Mouse (Mus musculus) brown adipose tissue, adult 24 weeks (tissue): ENCODE measurements at regions not wholly inside any gene's neighbourhood (a gene's known extent, or its start where the extent isn't known, plus 50 kb on each side); places are given as distances from the start of the nearest gene placed in this dataset.

ENCODE experiments used
- H3K27ac ChIP-seq: fragments of 200-500 bp; replicated peaks from 2 replicates; pipeline ENCODE4 v1.5.1; 2012; ENCODE audit warnings: low read depth, mild to moderate bottlenecking, low read length
- H3K4me1 ChIP-seq: fragments of 200-500 bp; 2 replicates; pipeline ENCODE4 v1.6.1; 2012; ENCODE audit warnings: low read length, mixed read lengths; ENCODE audit not compliant: control insufficient read depth, insufficient read depth, insufficient read length
- H3K4me3 ChIP-seq: fragments of 200-500 bp; 2 replicates; pipeline ENCODE4 v1.5.1; 2012; ENCODE audit warnings: low read depth, mild to moderate bottlenecking, low read length, moderate library complexity; ENCODE audit not compliant: insufficient read depth

DNA sequence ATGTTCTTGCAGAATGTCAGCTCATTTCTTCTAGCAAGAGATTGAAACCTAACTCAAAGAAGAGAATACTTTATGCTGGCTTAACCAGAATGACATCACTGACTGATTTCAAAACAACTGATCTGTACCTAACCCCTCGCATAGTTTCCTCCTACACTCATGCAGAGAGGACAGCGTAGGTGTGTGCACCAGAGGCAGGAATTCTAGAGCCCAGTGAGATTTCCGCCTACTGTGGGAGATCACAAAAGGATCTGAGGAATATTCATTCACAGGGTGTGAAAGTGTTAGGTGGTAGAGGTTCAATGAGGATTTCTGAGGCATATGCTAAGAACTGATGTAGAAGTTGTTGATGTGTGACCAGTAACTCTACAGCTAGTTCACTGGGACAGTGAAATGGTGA, 132.5 kb upstream of the Irx5 start:
- no peak overlapping the region for H3K27ac ChIP-seq
- H3K4me3 ChIP-seq: no peak overlapping the region
- no peaks in the 10 kb centered on the region for H3K4me1 ChIP-seq

DNA sequence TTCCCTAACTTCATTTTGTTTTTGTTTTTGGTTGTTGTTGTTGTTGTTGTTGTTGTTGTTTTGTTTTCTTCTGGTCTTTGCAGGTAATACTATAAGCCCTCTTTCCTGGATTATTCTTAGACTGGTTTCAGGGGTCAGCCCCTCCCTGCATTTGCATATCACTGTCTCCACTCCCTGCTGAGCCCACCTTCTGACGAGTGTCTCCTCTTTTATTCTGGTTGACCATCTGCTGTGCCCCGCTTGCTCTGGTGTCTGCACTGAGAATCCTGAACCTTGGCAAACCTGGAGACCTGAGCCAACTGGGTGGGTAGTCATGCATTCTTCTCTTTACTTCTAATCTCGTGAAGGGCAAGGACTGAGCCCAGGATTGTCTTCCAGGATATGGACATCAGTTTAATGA, 134.4 kb upstream of the Irx5 start:
- no peak overlapping the region for H3K4me3 ChIP-seq
- H3K27ac ChIP-seq: no peak overlapping the region
- no peaks in the 10 kb centered on the region for H3K4me1 ChIP-seq

DNA sequence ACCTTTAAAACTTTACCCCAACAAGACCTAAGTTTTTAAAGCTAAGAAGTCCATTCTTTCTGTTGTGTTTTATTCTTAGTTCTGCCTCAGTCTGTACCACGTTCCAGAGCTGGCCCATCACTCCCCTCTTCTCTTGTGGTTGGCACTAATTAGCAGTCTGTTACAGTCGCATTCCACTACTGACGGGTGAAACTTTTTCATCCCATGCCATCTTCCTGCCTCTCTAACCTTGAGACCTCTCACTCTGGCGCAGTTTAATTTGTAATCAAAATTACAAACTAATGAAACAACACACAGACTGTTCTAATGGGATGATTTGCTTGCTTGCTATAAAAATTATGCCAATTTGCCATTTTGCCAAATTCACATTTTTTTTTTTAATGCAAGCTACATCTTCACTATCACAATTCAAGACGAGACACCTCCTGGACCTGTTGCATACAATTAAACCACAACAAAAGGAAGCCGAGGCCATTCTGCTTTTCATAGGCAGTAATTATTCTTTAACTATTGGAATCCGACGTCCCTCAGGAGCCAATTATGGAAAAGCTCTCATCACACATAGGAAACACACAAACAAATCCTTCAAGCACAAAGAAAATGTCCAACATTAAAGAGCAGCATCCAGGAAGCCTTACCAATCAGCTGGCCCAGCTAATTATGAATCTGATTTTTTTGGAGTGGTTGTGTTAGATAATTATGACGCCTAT, 138.1 kb upstream of the Irx5 start:
- H3K4me1 ChIP-seq: no peaks in the 10 kb centered on the region
- no peak overlapping the region for H3K27ac ChIP-seq
- no peak overlapping the region for H3K4me3 ChIP-seq

GRCm38 (mm10) chr8:92217521-92217920, 139.9 kb upstream of the Irx5 start:
- H3K4me3 ChIP-seq: no peak overlapping the region
- H3K27ac ChIP-seq: no peak overlapping the region
- no peaks in the 10 kb centered on the region for H3K4me1 ChIP-seq

- no peak overlapping the region for H3K4me3 ChIP-seq
- H3K27ac ChIP-seq: no peak overlapping the region
- H3K4me1 ChIP-seq: no peaks in the 10 kb centered on the region
Measured at GRCm38 (mm10) chr8:92216176-92216575, 141.2 kb upstream of the Irx5 start.

DNA sequence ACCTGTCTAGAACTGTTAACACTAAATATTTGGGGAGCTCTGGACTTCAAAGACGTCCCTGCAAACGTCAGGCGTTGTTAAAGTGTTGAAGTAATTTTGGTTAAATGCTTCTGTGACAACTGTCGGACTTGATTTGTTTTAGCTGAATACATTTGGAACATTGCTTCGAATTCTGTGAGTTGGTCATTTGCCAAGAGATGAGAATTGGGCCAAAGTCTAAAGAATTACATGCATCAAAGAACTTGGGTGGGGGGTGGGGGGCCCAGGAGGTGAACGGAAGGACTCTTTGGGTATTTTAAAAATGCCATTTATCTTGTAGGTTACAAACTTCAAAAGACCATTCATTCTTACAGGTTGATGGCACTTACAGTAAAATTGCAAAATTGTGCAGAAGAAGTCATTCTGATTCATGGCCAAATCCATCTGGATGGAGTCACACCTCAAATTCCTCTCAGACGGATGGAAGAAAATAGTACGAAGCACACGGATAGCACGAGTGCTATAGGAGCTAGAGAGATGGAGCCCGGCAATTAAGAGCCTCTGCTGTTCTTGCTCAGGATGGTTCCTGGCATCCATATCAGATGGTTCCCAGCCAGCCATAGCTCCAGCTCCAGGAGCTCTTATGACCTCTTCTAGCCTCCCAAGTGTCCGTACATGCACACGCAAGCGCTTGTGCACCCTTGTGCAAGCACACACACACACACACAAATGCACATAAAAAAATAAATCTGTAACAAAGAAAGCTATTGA, 144.5 kb upstream of the Irx5 start:
- no peak overlapping the region for H3K27ac ChIP-seq
- H3K4me1 ChIP-seq: no peaks in the 10 kb centered on the region
- no peak overlapping the region for H3K4me3 ChIP-seq

- Histone ChIP-seq H3K27ac (no peak overlapping the region), H3K4me3 (no peak overlapping the region), H3K4me1 (no peaks in the 10 kb centered on the region)
Measured at GRCm38 (mm10) chr8:92209081-92209480, 148.3 kb upstream of the Irx5 start.

GRCm38 (mm10) chr8:92195635-92196034, 161.8 kb upstream of the Irx5 start:
- no peak overlapping the region for H3K27ac ChIP-seq
- H3K4me3 ChIP-seq: no peak overlapping the region
- H3K4me1 ChIP-seq: no peaks in the 10 kb centered on the region

DNA sequence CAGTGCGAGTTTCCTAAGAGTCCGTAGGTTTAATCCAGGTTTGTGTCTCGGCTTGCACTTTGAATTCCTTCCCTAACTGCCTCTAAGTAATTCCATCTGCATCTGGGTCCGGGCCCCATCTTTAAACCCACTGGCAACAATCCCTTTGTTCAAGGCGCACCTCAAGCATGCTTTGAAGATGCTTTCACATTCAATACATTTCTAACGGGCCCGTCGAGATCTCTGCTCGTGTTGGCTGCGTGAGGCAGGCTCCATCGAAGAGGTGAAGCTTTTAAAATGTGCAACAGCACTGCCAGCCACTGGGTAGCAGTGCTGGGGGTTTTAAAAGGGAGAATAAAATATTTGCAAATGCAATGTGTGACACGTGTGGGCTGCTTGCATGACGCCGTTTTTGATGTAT, 163.4 kb upstream of the Irx5 start:
- Histone ChIP-seq H3K4me3 (no peak overlapping the region), H3K4me1 (no peaks in the 10 kb centered on the region)

GRCm38 (mm10) chr8:92190261-92191025, 167.0 kb upstream of the Irx5 start:
- Histone ChIP-seq H3K4me1 (no peaks in the 10 kb centered on the region), H3K4me3 (no peak overlapping the region)

More for the DNA sequence above, 163.4 kb upstream of the Irx5 start:
- no peak overlapping the region for H3K27ac ChIP-seq

GRCm38 (mm10) chr8:92183331-92183730, 174.1 kb upstream of the Irx5 start:
- Histone ChIP-seq H3K27ac (no peak overlapping the region), H3K4me1 (no peaks in the 10 kb centered on the region), H3K4me3 (no peak overlapping the region)

More at GRCm38 (mm10) chr8:92190261-92191025, 167.0 kb upstream of the Irx5 start:
- no peak overlapping the region for H3K27ac ChIP-seq

- Histone ChIP-seq H3K27ac (no peak overlapping the region), H3K4me3 (no peak overlapping the region), H3K4me1 (no peaks in the 10 kb centered on the region)
Measured at GRCm38 (mm10) chr8:92180651-92181050, 176.8 kb upstream of the Irx5 start.

DNA sequence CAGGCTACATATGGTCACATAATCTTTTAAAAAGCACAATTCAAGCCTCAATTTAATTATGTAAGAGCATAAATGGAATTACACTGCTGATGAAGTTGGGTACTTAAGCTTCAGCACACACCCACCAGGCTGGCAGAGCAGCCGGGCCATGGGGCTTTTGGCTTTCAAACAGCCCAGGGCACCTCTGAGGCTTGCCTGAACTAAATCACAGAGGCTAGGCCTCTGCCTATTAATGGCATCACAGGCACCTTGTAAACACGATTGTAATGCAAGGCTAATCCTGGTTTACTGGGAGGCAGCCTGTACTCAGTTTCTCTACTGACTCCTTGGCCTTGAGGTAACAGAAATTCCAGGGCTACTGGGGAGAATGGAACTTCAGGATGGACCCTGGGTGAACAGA, 178.1 kb upstream of the Irx5 start:
- H3K4me1 ChIP-seq: no peaks in the 10 kb centered on the region
- no peak overlapping the region for H3K4me3 ChIP-seq
- no peak overlapping the region for H3K27ac ChIP-seq

DNA sequence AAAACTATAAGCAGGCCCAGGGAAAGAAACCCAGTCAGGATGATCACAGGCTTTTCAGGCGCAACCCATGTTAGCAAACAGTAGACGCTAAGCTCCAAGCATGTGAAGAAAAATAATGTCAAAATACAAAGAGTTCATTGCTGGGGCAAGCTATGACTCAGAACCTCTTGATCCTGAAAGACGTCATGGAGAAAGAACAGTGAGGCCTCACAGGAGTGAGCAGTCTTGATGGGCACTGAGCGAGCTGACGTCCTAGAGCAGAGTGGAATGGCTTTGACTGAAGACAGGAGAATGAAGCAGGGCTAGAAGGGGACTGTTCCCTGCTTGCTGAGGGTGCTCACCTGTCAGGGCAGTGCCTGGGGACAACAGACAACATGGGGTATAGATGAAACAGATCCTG, 181.3 kb upstream of the Irx5 start:
- H3K4me1 ChIP-seq: no peaks in the 10 kb centered on the region

DNA sequence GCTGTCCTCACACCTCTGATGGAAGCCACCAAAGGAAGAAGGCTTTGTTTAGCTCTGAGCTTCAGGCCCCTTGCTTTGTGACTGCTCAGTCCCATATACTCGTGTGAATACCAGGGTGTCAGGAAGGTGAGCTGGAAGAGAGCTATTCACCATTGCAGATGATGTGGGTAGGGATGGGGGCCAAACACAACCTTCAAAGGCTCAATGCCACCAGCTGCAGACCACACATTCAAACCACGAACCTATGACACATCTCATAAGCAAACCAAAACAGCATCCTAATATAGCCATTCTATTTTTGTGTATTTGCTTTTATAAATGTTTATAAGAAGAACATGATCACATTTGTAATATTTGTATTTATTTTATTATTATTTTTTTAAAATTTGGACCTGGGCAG, 183.3 kb upstream of the Irx5 start:
- Histone ChIP-seq H3K27ac (no peak overlapping the region), H3K4me1 (no peaks in the 10 kb centered on the region), H3K4me3 (no peak overlapping the region)

More for the DNA sequence above, 181.3 kb upstream of the Irx5 start:
- no peak overlapping the region for H3K4me3 ChIP-seq
- no peak overlapping the region for H3K27ac ChIP-seq
